Mouse (Mus musculus) CD4-positive, CD25-positive, alpha-beta regulatory T cell, adult 4 months (primary cell): Measurements from ENCODE around the gene Zswim1. TPM values are rescaled to one million over a fixed set of nuclear protein-coding genes. Genes with fewer than 3 reads are reported as not detected.
"Not testable (repeated sequence)": the region's sequence is repeated elsewhere in the genome, so short reads cannot be mapped to it uniquely, and the experiment has no call there.

ENCODE experiments used
- ATAC-seq: one replicate; pipeline ENCODE4 v1.8.0; 2017
- polyA plus RNA-seq, 2 experiments: library from polyadenylated mRNA; unstranded; fragments of 100-300 nt; shearing (Covaris generic); gene quantifications; one replicate each; pipeline ENCODE4 v1.2.1; 2017

Gene Zswim1
- polyA plus RNA-seq, 2 experiments from 2014 or later: 20.9 to 30.5 TPM

GRCm38 (mm10) chr2:164831029-164831428 is 8.5 kb downstream of the Zswim1 start:
- no peak for ATAC-seq

- peak; percentile 1 for ATAC-seq
Measured at GRCm38 (mm10) chr2:164832032-164832747, 9.7 kb downstream of the Zswim1 start.

GRCm38 (mm10) chr2:164832748-164833301 is 10.3 kb downstream of the Zswim1 start, which contains the start of gene Ctsa:
Gene Ctsa (plus strand): TSS chr2:164832873.
- peak; percentile 89 for ATAC-seq

GRCm38 (mm10) chr2:164833314-164833959 is 11.0 kb downstream of the Zswim1 start, which contains the start of gene Neurl2:
Gene Neurl2 (minus strand): TSS chr2:164833456.
- peak; percentile 61 for ATAC-seq

- no peak for ATAC-seq
Measured at GRCm38 (mm10) chr2:164834531-164834930, 12.0 kb downstream of the Zswim1 start.

DNA sequence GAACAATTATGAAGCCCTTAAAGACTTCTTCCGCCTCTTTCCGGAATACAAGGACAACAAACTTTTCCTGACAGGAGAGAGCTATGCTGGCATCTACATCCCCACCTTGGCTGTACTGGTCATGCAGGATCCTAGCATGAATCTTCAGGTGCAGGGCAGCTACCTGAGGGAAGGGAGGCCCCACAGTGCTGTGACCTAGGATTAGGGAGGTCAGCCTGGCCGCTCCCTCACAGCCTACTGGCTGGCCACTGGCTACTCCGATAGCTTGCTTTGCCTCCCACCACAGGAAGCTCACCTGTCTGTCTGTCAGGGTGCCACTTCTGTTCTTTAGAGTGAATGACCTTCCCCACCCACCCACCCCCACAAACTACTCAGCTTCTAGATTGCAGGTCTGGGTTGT is 12.7 kb downstream of the Zswim1 start:
- ATAC-seq: no peak

- ATAC-seq: no peak
Measured at GRCm38 (mm10) chr2:164845782-164846181, 23.3 kb downstream of the Zswim1 start.

- peak; percentile 98 for ATAC-seq
Measured at GRCm38 (mm10) chr2:164850061-164850460, 27.6 kb downstream of the Zswim1 start.

GRCm38 (mm10) chr2:164855572-164855971 is 33.1 kb downstream of the Zswim1 start:
- not testable (repeated sequence) for ATAC-seq

- ATAC-seq: peak; percentile 37
Measured at GRCm38 (mm10) chr2:164856309-164857100, 34.0 kb downstream of the Zswim1 start.

GRCm38 (mm10) chr2:164857101-164857821 is 34.8 kb downstream of the Zswim1 start, which contains the start of gene Pltp:
Gene Pltp (minus strand): TSS chr2:164857711.
- ATAC-seq: peak; percentile 75

DNA sequence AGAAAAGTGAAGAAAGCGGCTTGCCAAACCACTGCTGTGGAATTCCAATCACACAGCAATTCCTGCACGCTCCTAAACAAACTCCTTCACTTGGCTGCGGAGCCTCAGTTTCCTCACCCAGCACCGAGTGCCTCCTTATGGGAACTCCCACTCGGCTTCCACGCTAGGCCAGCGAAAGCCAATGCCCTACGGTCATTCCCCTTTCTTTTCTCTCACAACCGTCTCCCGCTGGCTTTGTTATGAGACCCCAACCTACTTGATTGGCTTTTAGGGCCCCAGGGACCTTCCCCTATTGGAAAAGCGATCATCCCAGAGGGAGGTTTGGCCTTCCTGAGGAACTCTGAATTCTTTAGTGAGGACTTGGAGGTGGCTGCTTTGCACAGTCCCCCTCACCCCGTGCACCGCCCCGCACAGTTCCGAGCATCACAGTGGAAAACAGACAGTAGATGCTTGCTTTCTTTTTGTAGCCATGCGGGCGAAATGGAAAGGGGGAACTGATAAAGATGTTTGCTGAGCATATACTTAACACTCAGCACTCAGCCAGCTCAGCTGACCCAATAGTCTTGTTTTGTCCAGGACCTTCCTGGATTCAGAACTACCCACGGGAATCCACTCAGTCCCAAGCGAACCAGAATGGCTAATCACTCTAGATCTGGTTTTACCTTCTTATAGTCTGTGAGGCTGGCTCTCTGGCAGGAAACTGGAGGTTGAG is 35.5 kb downstream of the Zswim1 start:
- ATAC-seq: no peak

GRCm38 (mm10) chr2:164859155-164859554 is 36.7 kb downstream of the Zswim1 start:
- ATAC-seq: no peak

DNA sequence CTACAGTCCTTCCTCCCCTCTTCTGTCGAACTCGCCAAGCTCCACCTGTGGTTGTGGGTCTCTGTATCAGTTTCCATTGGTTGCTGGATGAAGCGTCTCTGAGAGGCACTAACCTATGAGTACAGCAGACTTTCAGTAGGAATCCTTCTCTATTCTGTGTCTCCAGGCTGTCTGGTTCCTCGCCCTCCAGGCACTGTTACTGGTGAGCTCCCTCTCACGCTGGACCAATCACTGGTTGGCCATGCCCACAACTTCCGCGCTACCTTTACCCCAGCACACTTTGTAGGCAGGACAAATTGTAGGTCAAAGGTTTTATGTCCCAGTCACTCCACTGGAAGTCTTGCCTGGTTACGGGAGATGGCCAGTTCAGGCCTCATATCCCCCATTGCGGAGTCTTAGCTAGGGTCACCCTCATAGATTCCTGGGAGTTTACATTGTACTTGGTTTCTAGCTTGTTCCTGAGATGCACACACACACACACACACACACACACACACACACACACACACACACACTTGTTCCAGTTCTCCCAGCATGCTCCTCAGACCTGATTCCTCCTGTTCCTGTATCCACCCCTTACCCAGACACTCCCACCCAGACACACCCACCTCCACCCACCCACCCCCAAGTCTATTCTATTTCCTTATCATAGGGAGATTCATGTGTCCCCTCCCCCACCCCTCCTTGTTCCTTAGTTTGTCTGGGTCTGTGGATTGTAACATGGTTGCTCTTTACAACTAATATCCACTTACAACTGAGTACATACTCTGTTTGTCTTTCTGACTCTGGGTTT is 37.4 kb downstream of the Zswim1 start:
- no peak for ATAC-seq

DNA sequence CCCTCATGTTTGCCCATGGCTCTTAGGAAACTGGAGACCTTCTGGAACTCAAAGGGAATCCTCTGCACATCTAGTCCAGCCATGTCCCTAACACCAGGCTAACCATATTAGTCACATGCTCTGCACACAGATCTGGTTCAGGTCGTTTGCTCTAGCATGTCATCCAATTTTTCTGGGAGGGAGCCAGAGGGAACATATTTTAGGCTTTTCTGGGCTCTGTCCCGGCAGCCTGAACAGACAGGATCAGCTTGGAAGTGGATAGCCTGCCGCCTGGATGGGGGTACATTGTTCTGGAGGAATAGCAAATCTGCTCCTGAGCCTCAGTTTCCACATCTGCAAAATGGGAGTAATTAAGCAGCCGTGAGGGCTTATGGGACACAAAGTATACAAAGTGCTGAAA is 38.6 kb downstream of the Zswim1 start:
- no peak for ATAC-seq

DNA sequence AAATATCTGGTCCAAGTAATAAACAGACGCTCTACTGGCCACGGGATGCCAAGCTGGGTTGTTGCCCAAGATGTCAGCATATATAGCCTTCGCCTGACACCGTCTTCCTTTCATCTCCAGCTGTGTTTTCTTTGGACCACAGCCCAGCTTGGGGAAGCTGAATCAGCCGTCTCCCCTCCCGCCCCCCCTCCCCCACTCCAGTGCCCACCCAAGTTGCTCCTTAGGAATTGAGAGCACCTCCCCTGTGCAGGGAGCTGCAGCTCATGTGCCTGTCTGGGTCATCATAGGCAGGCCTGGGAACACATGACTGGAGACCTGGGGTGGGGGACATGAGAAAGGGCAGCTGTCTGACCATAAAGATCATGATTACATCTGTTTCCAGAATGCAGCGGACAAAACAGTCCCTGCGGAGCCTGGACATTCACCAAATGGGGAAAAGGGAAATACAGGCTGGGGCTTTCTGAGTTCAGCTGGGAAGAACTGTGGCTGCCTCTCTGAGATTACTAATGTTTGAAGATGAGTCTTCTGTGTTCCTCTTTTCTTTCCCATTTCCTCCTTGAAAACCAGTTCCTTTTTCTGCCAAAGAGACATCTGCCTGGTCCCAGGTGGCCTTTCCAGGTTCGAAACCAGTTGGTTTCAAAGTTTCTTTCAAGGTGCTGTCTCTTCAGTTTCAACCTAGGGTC is 39.8 kb downstream of the Zswim1 start:
- no peak for ATAC-seq

GRCm38 (mm10) chr2:164863411-164863810 is 40.9 kb downstream of the Zswim1 start:
- ATAC-seq: not testable (repeated sequence)

GRCm38 (mm10) chr2:164864593-164864992 is 42.1 kb downstream of the Zswim1 start:
- ATAC-seq: no peak

- ATAC-seq: no peak
Measured at GRCm38 (mm10) chr2:164866741-164867551, 44.5 kb downstream of the Zswim1 start.
